Mouse (Mus musculus) bone marrow macrophage, adult 2 months (primary cell): ENCODE measurements around the gene Col4a2.

ENCODE experiments used
- CTCF ChIP-seq: IDR thresholded peaks from 2 replicates; pipeline ENCODE4 v1.5.1; 2012; ENCODE audit warnings: low read depth, mild to moderate bottlenecking, low read length, moderate library complexity
- POLR2A ChIP-seq: IDR thresholded peaks from 2 replicates; pipeline ENCODE4 v1.6.1; 2012; ENCODE audit warnings: mild to moderate bottlenecking, low read depth, low read length, borderline replicate concordance

DNA sequence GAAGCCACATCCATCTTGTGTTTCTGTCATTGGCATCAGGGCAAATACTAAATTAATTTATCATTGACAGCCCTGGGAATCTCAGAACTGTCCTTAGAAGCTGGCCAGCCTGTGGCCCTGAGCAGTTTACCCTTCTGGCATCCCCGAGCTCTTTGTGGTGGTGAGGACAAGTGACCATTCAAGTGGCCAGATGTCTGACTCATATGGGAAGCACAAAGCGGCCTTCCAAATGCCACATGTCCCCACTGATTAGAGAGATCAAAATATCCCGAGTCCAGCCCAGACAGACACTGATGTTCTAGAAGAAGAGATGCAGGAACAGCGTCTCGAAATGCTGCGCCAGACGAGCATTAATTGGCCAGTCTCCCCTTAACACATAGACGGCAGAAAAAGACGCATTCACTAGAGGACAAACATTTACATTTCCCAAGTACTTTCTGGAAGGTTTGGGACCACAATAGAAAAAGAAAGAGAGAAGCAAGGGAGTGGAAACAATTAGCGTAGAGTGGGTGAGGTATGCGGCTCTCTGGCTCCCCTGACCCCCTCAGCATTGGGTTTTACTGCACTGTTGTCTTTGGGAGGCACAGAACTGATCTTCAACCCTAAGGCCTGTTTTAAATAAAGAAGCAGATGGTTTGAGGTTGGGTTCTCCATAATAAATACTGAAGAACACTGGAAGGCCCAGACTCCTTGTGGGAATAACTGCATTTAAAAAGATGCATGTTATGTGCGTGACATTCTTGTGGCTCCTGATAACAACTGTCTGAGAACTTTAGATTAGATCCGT is 50.9 kb downstream of the Col4a2 start:
- TF ChIP-seq CTCF (no peak), POLR2A (no peak)
